Mouse (Mus musculus) cerebellum, postnatal 4 days (tissue): ENCODE measurements around the gene Galnt3.
A peak's percentile ranks its signal among the peaks of the same experiment; 100 is the strongest.

Source experiments
- DNase-seq, 2 experiments: peaks; one replicate each; pipeline ENCODE4 v3.0.0; 2022; ENCODE audit warnings: low spot score in 2 of 2, mixed read lengths in 1 of 2

Galnt3 gene

GRCm38 (mm10) chr2:66107864-66108514, 16.8 kb downstream of the Galnt3 start:
- no peak for DNase-seq

- DNase-seq, result no peak
Measured at GRCm38 (mm10) chr2:66103740-66104436, 20.9 kb downstream of the Galnt3 start.

GRCm38 (mm10) chr2:66101686-66102304, 23.0 kb downstream of the Galnt3 start:
- DNase-seq, result no peak

GRCm38 (mm10) chr2:66100671-66101351, 24.0 kb downstream of the Galnt3 start:
- no peak for DNase-seq

GRCm38 (mm10) chr2:66100239-66100638, 24.6 kb downstream of the Galnt3 start:
- DNase-seq, result no peak

- no peak for DNase-seq
Measured at GRCm38 (mm10) chr2:66094622-66095181, 30.1 kb downstream of the Galnt3 start.

GRCm38 (mm10) chr2:66091296-66091695, 33.5 kb downstream of the Galnt3 start:
- no peak for DNase-seq

- DNase-seq, result peak in 1 of 2 experiments; percentile 42
Measured at GRCm38 (mm10) chr2:66081876-66082275, 42.9 kb downstream of the Galnt3 start.

GRCm38 (mm10) chr2:66080731-66081130, 44.1 kb downstream of the Galnt3 start:
- DNase-seq, result no peak

- DNase-seq, result no peak
Measured at GRCm38 (mm10) chr2:66069454-66069853, 55.3 kb downstream of the Galnt3 start.

GRCm38 (mm10) chr2:66063291-66063690, 61.5 kb downstream of the Galnt3 start:
- DNase-seq, result no peak

GRCm38 (mm10) chr2:66044405-66045089, 80.2 kb downstream of the Galnt3 start:
- no peak for DNase-seq

- DNase-seq, result peak; percentile 25 to 72
Measured at GRCm38 (mm10) chr2:66043441-66044404, 81.1 kb downstream of the Galnt3 start.

GRCm38 (mm10) chr2:66041917-66042419, 82.8 kb downstream of the Galnt3 start:
- peak; percentile 27 to 71 for DNase-seq

- peak in 1 of 2 experiments; percentile 40 for DNase-seq
Measured at GRCm38 (mm10) chr2:66041203-66041916, 83.4 kb downstream of the Galnt3 start.

GRCm38 (mm10) chr2:66040611-66041010, 84.2 kb downstream of the Galnt3 start:
- no peak for DNase-seq

- peak; percentile 43 to 73 for DNase-seq
Measured at GRCm38 (mm10) chr2:66034907-66035679, 89.7 kb downstream of the Galnt3 start.
